ENCODE assay signal across 8 mouse cellular contexts in genomic region chr7:90029548-90030485, GRCm38 (mm10). TPM values are rescaled to one million over a fixed set of nuclear protein-coding genes. Genes with fewer than 3 reads are reported as not detected.
DNase-seq lines count a peak whose midpoint lies in the region; ATAC-seq and TF ChIP-seq lines count a peak whose summit lies in the region.

No protein-coding gene starts in this region.

- H3K9me3 ChIP-seq in E14TG2a.4 (ENCODE audit: low read length) = no peaks in the 10 kb centered on the region
- H3K9me3 ChIP-seq in hindbrain, embryonic 11.5 days (ENCODE audit: control insufficient read depth, low read length) = no peaks in the 10 kb centered on the region
- H3K9me3 ChIP-seq in liver, embryonic 12.5 days (replicated peaks) = no peaks in the 10 kb centered on the region

- no peak overlapping the region for H3K4me2 ChIP-seq in hindbrain, embryonic 11.5 days (replicated peaks; ENCODE audit: low read depth, low read length)
- peak overlapping the region; percentile 23 for H3K4me2 ChIP-seq in liver, embryonic 12.5 days
- H3K4me2 ChIP-seq in myocyte (ENCODE audit: low read depth) = peak overlapping the region; percentile 76

- H3K27ac ChIP-seq in hindbrain, embryonic 11.5 days (ENCODE audit: low read depth, low read length) = 0 out of 2 replicates have a peak overlapping the region, but pooled peaks have one; percentile 12
- H3K27ac ChIP-seq in liver, embryonic 12.5 days = peak overlapping the region; percentile 69

- WGBS in hindbrain, embryonic 11.5 days = 60% methylated on average over 20 of the region's 20 CpGs
- 60% methylated on average over 20 of the region's 20 CpGs for WGBS in liver, embryonic 12.5 days (ENCODE audit: insufficient replicate concordance)

- 0 out of 2 replicates have a peak, but pooled peaks have one; percentile 10 for ATAC-seq in hindbrain, embryonic 11.5 days (ENCODE audit: low FRiP score)
- no peak for ATAC-seq in liver, embryonic 12.5 days
- no peak for ATAC-seq in CD4-positive, CD25-positive, alpha-beta regulatory T cell, adult 4 months

- peaks cover 56% of the 10 kb centered on the region for H3K4me1 ChIP-seq in E14TG2a.4 (replicated peaks; ENCODE audit: low read depth, low read length)
- H3K4me1 ChIP-seq in hindbrain, embryonic 11.5 days (replicated peaks; ENCODE audit: control insufficient read depth, insufficient read depth, low read length) = no peaks in the 10 kb centered on the region; the same call in 1 of the 2 replicates
- H3K4me1 ChIP-seq in liver, embryonic 12.5 days = peaks cover 40% of the 10 kb centered on the region

- H3K36me3 ChIP-seq in E14TG2a.4 (ENCODE audit: insufficient read depth, low read length) (no peaks in the 10 kb centered on the region), myocyte (ENCODE audit: control insufficient read depth, insufficient read depth) (no peaks in the 10 kb centered on the region)
- H3K36me3 ChIP-seq in hindbrain, embryonic 11.5 days (ENCODE audit: control insufficient read depth, insufficient read depth, low read length) = no peaks in the 10 kb centered on the region
- H3K36me3 ChIP-seq in liver, embryonic 12.5 days = no peaks in the 10 kb centered on the region

- H3K9ac ChIP-seq in hindbrain, embryonic 11.5 days (ENCODE audit: low read depth, low read length) = no peak overlapping the region
- H3K9ac ChIP-seq in liver, embryonic 12.5 days = no peak overlapping the region

- no peaks in the 10 kb centered on the region for H3K27me3 ChIP-seq in E14TG2a.4 (ENCODE audit: insufficient read depth, low read length)
- no peaks in the 10 kb centered on the region for H3K27me3 ChIP-seq in hindbrain, embryonic 11.5 days (ENCODE audit: control insufficient read depth, insufficient read depth, low read length)
- peaks cover 26% of the 10 kb centered on the region for H3K27me3 ChIP-seq in liver, embryonic 12.5 days (replicated peaks)
- no peaks in the 10 kb centered on the region for H3K27me3 ChIP-seq in myocyte (ENCODE audit: control insufficient read depth, insufficient read depth, insufficient read length)

- peak overlapping the region; percentile 24 for H3K4me3 ChIP-seq in E14TG2a.4 (replicated peaks; ENCODE audit: low read length)
- no peak overlapping the region for H3K4me3 ChIP-seq in hindbrain, embryonic 11.5 days (ENCODE audit: low read depth, low read length)
- no peak overlapping the region for H3K4me3 ChIP-seq in liver, embryonic 12.5 days
- H3K4me3 ChIP-seq in myocyte = no peak overlapping the region

- H3K79me2 ChIP-seq in myocyte (ENCODE audit: control insufficient read depth, insufficient read depth) = no peaks in the 10 kb centered on the region

- TF ChIP-seq POLR2A in myocyte (IDR thresholded peaks at IDR 0.05; ENCODE audit: insufficient read length, low read depth) = no peak

- DNase-seq in cerebellum, adult 11-12 months = peak; percentile 43
- peak; percentile 68 for DNase-seq in forelimb bud, embryonic 11.5 days (ENCODE audit: low read depth, low spot score)
- DNase-seq in hindbrain, embryonic 11.5 days (ENCODE audit: low spot score) = peak; percentile 14
- DNase-seq in natural killer cell, adult 2 months (ENCODE audit: low spot score in 2 of 2) = no peak

- no peak for TF ChIP-seq CTCF in E14TG2a.4 (conservative IDR thresholded peaks at IDR 0.05; ENCODE audit: low read length)

- no peak overlapping the region for H3ac ChIP-seq in myocyte (ENCODE audit: control insufficient read depth, insufficient read length)

TF ChIP-seq in myocyte, 11 proteins besides CTCF, POLR2A, EP300 and RAD21:
- no peak for TF ChIP-seq MYOD1 (IDR thresholded peaks at IDR 0.05; ENCODE audit: control insufficient read depth in 1 of 3, insufficient read length in 2 of 3, low read depth in 2 of 3)
- TF ChIP-seq TCF12 (IDR thresholded peaks at IDR 0.05; ENCODE audit: insufficient read depth, poor library complexity, severe bottlenecking) = no peak
- no peak for TF ChIP-seq CEBPB (IDR thresholded peaks at IDR 0.05; ENCODE audit: insufficient read depth, poor library complexity, severe bottlenecking)
- no peak for TF ChIP-seq MAX (IDR thresholded peaks at IDR 0.05; ENCODE audit: low read depth)
- TF ChIP-seq POLR2AphosphoS2 (IDR thresholded peaks at IDR 0.05; ENCODE audit: insufficient read length, low read depth) = no peak
- TF ChIP-seq TCF3 (IDR thresholded peaks at IDR 0.05; ENCODE audit: insufficient read length, low read depth) = no peak
- no peak for TF ChIP-seq USF1 (IDR thresholded peaks at IDR 0.05; ENCODE audit: low read depth)
- TF ChIP-seq REST (IDR thresholded peaks at IDR 0.05; ENCODE audit: insufficient read depth, insufficient read length) = no peak
- TF ChIP-seq MYOG (IDR thresholded peaks at IDR 0.05; ENCODE audit: control insufficient read depth in 1 of 3, insufficient read depth in 1 of 3, insufficient read length in 2 of 3, low read depth in 2 of 3) = no peak
- TF ChIP-seq SRF (IDR thresholded peaks at IDR 0.05; ENCODE audit: control insufficient read depth, insufficient read length, low read depth) = no peak
- TF ChIP-seq E2F4 (IDR thresholded peaks at IDR 0.05; ENCODE audit: insufficient read depth) = no peak

RNA-seq across cellular contexts. Expression of gene Eed, which starts 49.0 kb away (rescaled TPM):
- polyA plus RNA-seq in hindbrain, embryonic 11.5 days (2014; fragmentation: Nextera tagmentation; extraction: Ambion mirVana) = 74.3 and 80.5 TPM in 2 replicates
- 58.1 and 61.5 TPM in 2 replicates for polyA plus RNA-seq in liver, embryonic 12.5 days (2016; fragmentation: Nextera tagmentation; extraction: Ambion mirVana)
- polyA plus RNA-seq in myocyte (2012; fragmentation: generic; extraction: Trizol) = 25.7 TPM
- 10 to 100 TPM; 57.3 to 62.9 TPM for polyA plus RNA-seq in CD4-positive, CD25-positive, alpha-beta regulatory T cell, adult 4 months (2017; shearing (Covaris generic))

Comparison
In these comparisons a context has a peak if more than half of its experiments do, and no peak if none do; other contexts are left out.
1. DNase-seq: peak in cerebellum, adult 11-12 months (single experiment), forelimb bud, embryonic 11.5 days (single experiment) and hindbrain, embryonic 11.5 days (single experiment); none in natural killer cell, adult 2 months (0 of 2).